Mouse (Mus musculus): ENCODE measurements around the gene Car5a. TPM values are rescaled to one million over a fixed set of nuclear protein-coding genes. Genes with fewer than 3 reads are reported as not detected.

Gene Car5a
- polyA plus RNA-seq, 1 experiment = not detected

- WGBS = 69% methylated on average over 18 of the region's 18 CpGs
- Histone ChIP-seq H3K4me3 (ENCODE audit: insufficient read depth, low read depth, low read length) (no peak overlapping the region), H3K27ac (ENCODE audit: insufficient read depth, low read depth, low read length) (peak overlapping the region; percentile 65), H3K4me1 (ENCODE audit: control insufficient read depth, insufficient read depth, low read length) (peaks cover 70% of the 10 kb centered on the region)
- TF ChIP-seq POLR2A (IDR thresholded peaks at IDR 0.05; ENCODE audit: insufficient read depth, low read depth, low read length) (no peak), CTCF (IDR thresholded peaks at IDR 0.05; ENCODE audit: insufficient read depth, low read depth, low read length) (no peak)
These were observed 45.3 kb downstream of the Car5a start for GRCm38 (mm10) chr8:121899180-121900044.

- H3K4me3 ChIP-seq (ENCODE audit: insufficient read depth, low read depth, low read length) = no peak overlapping the region
- H3K27ac ChIP-seq (ENCODE audit: insufficient read depth, low read depth, low read length) = peak overlapping the region; percentile 65
- peaks cover 68% of the 10 kb centered on the region for H3K4me1 ChIP-seq (ENCODE audit: control insufficient read depth, insufficient read depth, low read length)
- TF ChIP-seq CTCF (IDR thresholded peaks at IDR 0.05; ENCODE audit: insufficient read depth, low read depth, low read length) (no peak), POLR2A (IDR thresholded peaks at IDR 0.05; ENCODE audit: insufficient read depth, low read depth, low read length) (no peak)
- WGBS = 4% methylated on average over 4 of the region's 4 CpGs
These were observed 46.2 kb downstream of the Car5a start for GRCm38 (mm10) chr8:121898401-121898931.

GRCm38 (mm10) chr8:121897871-121898381 lies 46.8 kb downstream of the Car5a start:
- 9% methylated on average over 7 of the region's 7 CpGs for WGBS
- no peak for TF ChIP-seq CTCF (IDR thresholded peaks at IDR 0.05; ENCODE audit: insufficient read depth, low read depth, low read length)
- no peak for TF ChIP-seq POLR2A (IDR thresholded peaks at IDR 0.05; ENCODE audit: insufficient read depth, low read depth, low read length)
- Histone ChIP-seq H3K4me3 (ENCODE audit: insufficient read depth, low read depth, low read length) (no peak overlapping the region; the same call in 1 of the 2 replicates), H3K27ac (ENCODE audit: insufficient read depth, low read depth, low read length) (peak overlapping the region; percentile 96), H3K4me1 (ENCODE audit: control insufficient read depth, insufficient read depth, low read length) (peaks cover 64% of the 10 kb centered on the region)

- peaks cover 61% of the 10 kb centered on the region for H3K4me1 ChIP-seq (ENCODE audit: control insufficient read depth, insufficient read depth, low read length)
- TF ChIP-seq POLR2A (IDR thresholded peaks at IDR 0.05; ENCODE audit: insufficient read depth, low read depth, low read length) = no peak
- no peak for TF ChIP-seq CTCF (IDR thresholded peaks at IDR 0.05; ENCODE audit: insufficient read depth, low read depth, low read length)
- H3K27ac ChIP-seq (ENCODE audit: insufficient read depth, low read depth, low read length) = peak overlapping the region; percentile 96
- WGBS = 90% methylated on average over 9 of the region's 9 CpGs
- no peak overlapping the region for H3K4me3 ChIP-seq (ENCODE audit: insufficient read depth, low read depth, low read length)
These were observed 47.5 kb downstream of the Car5a start for GRCm38 (mm10) chr8:121897205-121897604.

GRCm38 (mm10) chr8:121896476-121897145 lies 48.1 kb downstream of the Car5a start:
- peak overlapping the region; percentile 96; the same call in 1 of the 2 replicates for H3K27ac ChIP-seq (ENCODE audit: insufficient read depth, low read depth, low read length)
- H3K4me3 ChIP-seq (ENCODE audit: insufficient read depth, low read depth, low read length) = no peak overlapping the region
- whole genome bisulfite sequencing = 71% methylated on average over 12 of the region's 12 CpGs
- peaks cover 55% of the 10 kb centered on the region for H3K4me1 ChIP-seq (ENCODE audit: control insufficient read depth, insufficient read depth, low read length)
- TF ChIP-seq POLR2A (IDR thresholded peaks at IDR 0.05; ENCODE audit: insufficient read depth, low read depth, low read length) (no peak), CTCF (IDR thresholded peaks at IDR 0.05; ENCODE audit: insufficient read depth, low read depth, low read length) (no peak)

GRCm38 (mm10) chr8:121895910-121896309 lies 48.8 kb downstream of the Car5a start:
- TF ChIP-seq POLR2A (IDR thresholded peaks at IDR 0.05; ENCODE audit: insufficient read depth, low read depth, low read length) (no peak), CTCF (IDR thresholded peaks at IDR 0.05; ENCODE audit: insufficient read depth, low read depth, low read length) (no peak)
- H3K4me3 ChIP-seq (ENCODE audit: insufficient read depth, low read depth, low read length) = no peak overlapping the region
- peaks cover 50% of the 10 kb centered on the region for H3K4me1 ChIP-seq (ENCODE audit: control insufficient read depth, insufficient read depth, low read length)
- no peak overlapping the region for H3K27ac ChIP-seq (ENCODE audit: insufficient read depth, low read depth, low read length)
- 63% methylated on average over 7 of the region's 7 CpGs for WGBS

DNA sequence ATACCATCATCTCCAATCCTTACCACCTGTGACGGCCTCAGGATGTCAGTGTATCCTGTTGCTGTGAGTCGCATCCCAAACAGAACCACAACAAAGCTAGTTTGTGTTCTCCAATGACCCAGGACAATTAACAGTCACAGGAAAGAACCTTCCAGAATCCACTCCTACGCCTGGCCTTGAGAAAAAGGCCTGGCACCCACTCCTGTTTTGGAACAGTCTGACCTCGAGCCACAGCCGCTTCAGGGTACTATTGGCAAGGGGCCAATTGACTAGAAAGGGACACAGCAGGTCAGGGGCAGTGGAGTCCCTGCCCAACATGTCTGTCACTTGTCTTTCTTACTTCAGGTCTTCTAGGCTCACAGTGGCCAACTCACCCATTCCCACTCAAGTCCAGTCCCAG lies 51.8 kb downstream of the Car5a start:
- Histone ChIP-seq H3K4me1 (ENCODE audit: control insufficient read depth, insufficient read depth, low read length) (peaks cover 25% of the 10 kb centered on the region), H3K27ac (ENCODE audit: insufficient read depth, low read depth, low read length) (no peak overlapping the region), H3K4me3 (ENCODE audit: insufficient read depth, low read depth, low read length) (no peak overlapping the region)
- TF ChIP-seq POLR2A (IDR thresholded peaks at IDR 0.05; ENCODE audit: insufficient read depth, low read depth, low read length) = no peak
- TF ChIP-seq CTCF (IDR thresholded peaks at IDR 0.05; ENCODE audit: insufficient read depth, low read depth, low read length) = no peak
- WGBS = 71% methylated on average over 5 of the region's 5 CpGs

GRCm38 (mm10) chr8:121889810-121890785 lies 54.6 kb downstream of the Car5a start:
- WGBS = 82% methylated on average over 15 of the region's 15 CpGs
- no peak for TF ChIP-seq CTCF (IDR thresholded peaks at IDR 0.05; ENCODE audit: insufficient read depth, low read depth, low read length)
- TF ChIP-seq POLR2A (IDR thresholded peaks at IDR 0.05; ENCODE audit: insufficient read depth, low read depth, low read length) = no peak
- H3K4me1 ChIP-seq (ENCODE audit: control insufficient read depth, insufficient read depth, low read length) = peaks cover 3% of the 10 kb centered on the region; the same call in 1 of the 2 replicates
- H3K4me3 ChIP-seq (ENCODE audit: insufficient read depth, low read depth, low read length) = no peak overlapping the region
- no peak overlapping the region for H3K27ac ChIP-seq (ENCODE audit: insufficient read depth, low read depth, low read length)

Data from olfactory bulb, adult 2 months (tissue).